Mouse (Mus musculus) myocyte (in vitro differentiated cells): ENCODE measurements at regions not wholly inside any gene's neighbourhood (a gene's known extent, or its start where the extent isn't known, plus 50 kb on each side); places are given as distances from the start of the nearest gene placed in this dataset.

ENCODE experiments used
- MAX ChIP-seq: IDR thresholded peaks from one replicate; pipeline ENCODE4 v1.6.1; 2011; ENCODE audit warnings: low read depth, mild to moderate bottlenecking, control low read depth
- MYOD1 ChIP-seq, 3 experiments: IDR thresholded peaks; one replicate each; pipeline ENCODE4 v1.6.1; 2011; ENCODE audit warnings: control low read depth in 2 of 3, low read depth in 2 of 3, mild to moderate bottlenecking in 2 of 3, moderate library complexity in 1 of 3; ENCODE audit not compliant: insufficient read length in 2 of 3, control insufficient read depth in 1 of 3
- POLR2A ChIP-seq: IDR thresholded peaks from one replicate; pipeline ENCODE4 v1.6.1; 2011; ENCODE audit warnings: low read depth, mild to moderate bottlenecking, control low read depth, moderate library complexity; ENCODE audit not compliant: insufficient read length
- POLR2AphosphoS2 ChIP-seq: IDR thresholded peaks from one replicate; pipeline ENCODE4 v1.6.1; 2011; ENCODE audit warnings: low read depth, control low read depth; ENCODE audit not compliant: insufficient read length
- REST ChIP-seq: IDR thresholded peaks from one replicate; pipeline ENCODE4 v1.6.1; 2011; ENCODE audit warnings: mild to moderate bottlenecking, control low read depth, moderate library complexity; ENCODE audit not compliant: insufficient read depth, insufficient read length
- TCF3 ChIP-seq: IDR thresholded peaks from one replicate; pipeline ENCODE4 v1.6.1; 2011; ENCODE audit warnings: low read depth, control low read depth; ENCODE audit not compliant: insufficient read length

GRCm38 (mm10) chr11:65448436-65448835 is 178.6 kb upstream of the Myocd start:
- no peak for TF ChIP-seq POLR2A
- no peak for TF ChIP-seq POLR2AphosphoS2
- TF ChIP-seq MAX, result no peak
- no peak for TF ChIP-seq MYOD1 (IDR thresholded peaks at IDR 0.05; ENCODE audit: control insufficient read depth in 1 of 3, insufficient read length in 2 of 3, low read depth in 2 of 3)
- no peak for TF ChIP-seq REST
- no peak for TF ChIP-seq TCF3
